ENCODE assay signal across 7 mouse cellular contexts in the genomic region with DNA sequence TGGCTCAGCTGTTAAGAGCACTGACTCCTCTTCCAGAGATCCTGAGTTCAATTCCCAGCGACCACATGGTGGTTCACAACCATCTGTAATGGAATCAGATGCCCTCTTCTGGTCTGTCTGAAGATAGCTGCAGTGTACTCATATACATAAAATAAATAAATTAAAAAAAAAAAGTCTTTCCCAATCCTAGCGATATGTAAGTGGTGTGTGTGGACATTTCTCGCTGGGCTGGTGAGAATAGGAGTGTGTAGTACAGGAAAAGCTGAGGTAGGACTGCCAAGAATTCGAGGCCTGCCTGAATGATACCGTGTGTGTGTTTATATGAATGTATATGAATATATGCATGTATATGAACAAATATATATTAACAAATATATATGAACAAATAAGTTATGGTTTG. TPM values are rescaled to one million over a fixed set of nuclear protein-coding genes. Genes with fewer than 3 reads are reported as not detected.
DNase-seq lines count a peak whose midpoint lies in the region; ATAC-seq and TF ChIP-seq lines count a peak whose summit lies in the region.

No protein-coding gene starts in this region.

- 42% methylated on average over 5 of the region's 5 CpGs for WGBS in lung, embryonic 14.5 days
- 57% methylated on average over 5 of the region's 5 CpGs for WGBS in forebrain, embryonic 12.5 days
- 52% methylated on average over 5 of the region's 5 CpGs for WGBS in limb, embryonic 13.5 days
- 52% methylated on average over 5 of the region's 5 CpGs for WGBS in stomach, embryonic 15.5 days
- WGBS in thymus, adult 2 months = 52% methylated on average over 5 of the region's 5 CpGs

- H3K4me1 ChIP-seq in lung, embryonic 14.5 days (ENCODE audit: insufficient read depth) = no peaks in the 10 kb centered on the region
- peaks cover 44% of the 10 kb centered on the region for H3K4me1 ChIP-seq in forebrain, embryonic 12.5 days
- peaks cover 21% of the 10 kb centered on the region for H3K4me1 ChIP-seq in limb, embryonic 13.5 days
- H3K4me1 ChIP-seq in stomach, embryonic 15.5 days = 0 out of 2 replicates have a peak, but pooled peaks cover 11% of the 10 kb centered on the region
- 0 out of 2 replicates have a peak, but pooled peaks cover 4% of the 10 kb centered on the region for H3K4me1 ChIP-seq in thymus, adult 2 months (replicated peaks; ENCODE audit: control insufficient read depth, insufficient read depth, low read length)

- H3K4me2 ChIP-seq in lung, embryonic 14.5 days = peak overlapping the region; percentile 59
- peak overlapping the region; percentile 65; the same call in 1 of the 2 replicates for H3K4me2 ChIP-seq in forebrain, embryonic 12.5 days
- peak overlapping the region; percentile 75 for H3K4me2 ChIP-seq in limb, embryonic 13.5 days (replicated peaks)
- peak overlapping the region; percentile 71; the same call in 1 of the 2 replicates for H3K4me2 ChIP-seq in stomach, embryonic 15.5 days

- peak overlapping the region; percentile 72 for H3K4me3 ChIP-seq in lung, embryonic 14.5 days (ENCODE audit: low read depth, low read length)
- no peak overlapping the region for H3K4me3 ChIP-seq in forebrain, embryonic 12.5 days (replicated peaks)
- H3K4me3 ChIP-seq in limb, embryonic 13.5 days = peak overlapping the region; percentile 65
- H3K4me3 ChIP-seq in stomach, embryonic 15.5 days (replicated peaks) = no peak overlapping the region; the same call in 1 of the 2 replicates
- H3K4me3 ChIP-seq in thymus, adult 2 months (ENCODE audit: control insufficient read depth, insufficient read depth, low read length) = no peak overlapping the region

- DNase-seq in lung, embryonic 14.5 days = no peak
- DNase-seq in lung, postnatal 10 days = no peak
- DNase-seq in right cerebral cortex, postnatal 4 days = no peak
- DNase-seq in thymus, adult 2 months = no peak

- no peaks in the 10 kb centered on the region for H3K9me3 ChIP-seq in lung, embryonic 14.5 days (ENCODE audit: low read depth, low read length)
- no peaks in the 10 kb centered on the region for H3K9me3 ChIP-seq in forebrain, embryonic 12.5 days
- no peaks in the 10 kb centered on the region for H3K9me3 ChIP-seq in limb, embryonic 13.5 days
- no peaks in the 10 kb centered on the region for H3K9me3 ChIP-seq in stomach, embryonic 15.5 days

- no peak for TF ChIP-seq POLR2A in thymus, adult 2 months (IDR thresholded peaks at IDR 0.05; ENCODE audit: control insufficient read depth, extremely low read depth, insufficient read depth, low read length, poor library complexity)

- 0 out of 2 replicates have a peak, but pooled peaks have one; percentile 15 for TF ChIP-seq CTCF in lung, embryonic 14.5 days (IDR thresholded peaks at IDR 0.05; ENCODE audit: low read depth)
- TF ChIP-seq CTCF in thymus, adult 2 months (IDR thresholded peaks at IDR 0.05; ENCODE audit: borderline replicate concordance, control insufficient read depth, extremely low read depth, insufficient read depth, low read length, poor library complexity) = no peak

- peak overlapping the region; percentile 71 for H3K9ac ChIP-seq in lung, embryonic 14.5 days
- no peak overlapping the region for H3K9ac ChIP-seq in forebrain, embryonic 12.5 days
- H3K9ac ChIP-seq in limb, embryonic 13.5 days = no peak overlapping the region
- H3K9ac ChIP-seq in stomach, embryonic 15.5 days = no peak overlapping the region

- peaks cover 9% of the 10 kb centered on the region for H3K36me3 ChIP-seq in lung, embryonic 14.5 days (ENCODE audit: insufficient read depth)
- H3K36me3 ChIP-seq in forebrain, embryonic 12.5 days (replicated peaks) = peaks cover 8% of the 10 kb centered on the region; the same call in 1 of the 2 replicates
- H3K36me3 ChIP-seq in limb, embryonic 13.5 days = peaks cover 9% of the 10 kb centered on the region
- peaks cover 3% of the 10 kb centered on the region; the same call in 1 of the 2 replicates for H3K36me3 ChIP-seq in stomach, embryonic 15.5 days
- H3K36me3 ChIP-seq in thymus, adult 2 months (ENCODE audit: control insufficient read depth, insufficient read depth, low read length) = no peaks in the 10 kb centered on the region

- ATAC-seq in lung, embryonic 14.5 days (ENCODE audit: insufficient read depth) = no peak
- ATAC-seq in forebrain, embryonic 12.5 days (ENCODE audit: low FRiP score) = no peak
- ATAC-seq in limb, embryonic 13.5 days (ENCODE audit: low FRiP score, low read depth) = no peak
- ATAC-seq in stomach, embryonic 15.5 days (ENCODE audit: insufficient read depth, low FRiP score, low read depth) = no peak

- H3K27ac ChIP-seq in lung, embryonic 14.5 days (ENCODE audit: low read depth) = no peak overlapping the region
- H3K27ac ChIP-seq in forebrain, embryonic 12.5 days = no peak overlapping the region; the same call in 1 of the 2 replicates
- H3K27ac ChIP-seq in limb, embryonic 13.5 days = no peak overlapping the region
- H3K27ac ChIP-seq in stomach, embryonic 15.5 days = no peak overlapping the region
- H3K27ac ChIP-seq in thymus, adult 2 months (ENCODE audit: control insufficient read depth, insufficient read depth, low read length) = no peak overlapping the region

- H3K27me3 ChIP-seq in lung, embryonic 14.5 days (ENCODE audit: insufficient read depth, low read length) = no peaks in the 10 kb centered on the region
- H3K27me3 ChIP-seq in forebrain, embryonic 12.5 days = no peaks in the 10 kb centered on the region
- no peaks in the 10 kb centered on the region for H3K27me3 ChIP-seq in limb, embryonic 13.5 days
- H3K27me3 ChIP-seq in stomach, embryonic 15.5 days (replicated peaks) = no peaks in the 10 kb centered on the region
- no peaks in the 10 kb centered on the region for H3K27me3 ChIP-seq in thymus, adult 2 months (ENCODE audit: control insufficient read depth, insufficient read depth, low read length)

RNA-seq across cellular contexts. Expression of a gene that starts 0.6 kb away (rescaled TPM):
- polyA plus RNA-seq in lung, embryonic 14.5 days (2014; fragmentation: Nextera tagmentation; extraction: Ambion mirVana) = 22.8 and 24.3 TPM in 2 replicates
- polyA plus RNA-seq in forebrain, embryonic 12.5 days (2016; fragmentation: Nextera tagmentation; extraction: Ambion mirVana) = 30.4 and 33.2 TPM in 2 replicates
- 19.7 and 21.9 TPM in 2 replicates for polyA plus RNA-seq in limb, embryonic 13.5 days (2015; fragmentation: Nextera tagmentation; extraction: Ambion mirVana)
- polyA plus RNA-seq in stomach, embryonic 15.5 days (2015; fragmentation: Nextera tagmentation; extraction: Ambion mirVana) = 73.5 and 98.1 TPM in 2 replicates
- 14.0 and 19.6 TPM in 2 replicates for polyA plus RNA-seq in thymus, adult 2 months (2012; rRNA removed)

RNA-seq across cellular contexts. Expression of a gene that starts 2.2 kb away (rescaled TPM):
- 32.0 and 33.5 TPM in 2 replicates for polyA plus RNA-seq in lung, embryonic 14.5 days (2014; fragmentation: Nextera tagmentation; extraction: Ambion mirVana)
- 26.3 and 28.9 TPM in 2 replicates for polyA plus RNA-seq in forebrain, embryonic 12.5 days (2016; fragmentation: Nextera tagmentation; extraction: Ambion mirVana)
- polyA plus RNA-seq in limb, embryonic 13.5 days (2015; fragmentation: Nextera tagmentation; extraction: Ambion mirVana) = 25.8 and 27.0 TPM in 2 replicates
- polyA plus RNA-seq in stomach, embryonic 15.5 days (2015; fragmentation: Nextera tagmentation; extraction: Ambion mirVana) = 35.5 and 39.7 TPM in 2 replicates
- 22.7 and 28.4 TPM in 2 replicates for polyA plus RNA-seq in thymus, adult 2 months (2012; rRNA removed)

RNA-seq across cellular contexts. Expression of a gene that starts 31.5 kb away (rescaled TPM):
- 146 and 147 TPM in 2 replicates for polyA plus RNA-seq in lung, embryonic 14.5 days (2014; fragmentation: Nextera tagmentation; extraction: Ambion mirVana)
- 128 and 137 TPM in 2 replicates for polyA plus RNA-seq in forebrain, embryonic 12.5 days (2016; fragmentation: Nextera tagmentation; extraction: Ambion mirVana)
- 164 and 177 TPM in 2 replicates for polyA plus RNA-seq in limb, embryonic 13.5 days (2015; fragmentation: Nextera tagmentation; extraction: Ambion mirVana)
- polyA plus RNA-seq in stomach, embryonic 15.5 days (2015; fragmentation: Nextera tagmentation; extraction: Ambion mirVana) = 153 and 156 TPM in 2 replicates
- polyA plus RNA-seq in thymus, adult 2 months (2012; rRNA removed) = 11.0 and 13.4 TPM in 2 replicates

Comparison
In these comparisons a context has a peak if more than half of its experiments do, and no peak if none do; other contexts are left out.
1. H3K4me3 ChIP-seq: peak in lung, embryonic 14.5 days (single experiment) and limb, embryonic 13.5 days (single experiment); none in forebrain, embryonic 12.5 days (single experiment), stomach, embryonic 15.5 days (single experiment) and thymus, adult 2 months (single experiment).
2. Peak in every context shown above with its lines, with median percentiles within 50 percentile points of each other: H3K4me2 ChIP-seq.